Mouse (Mus musculus) liver, embryonic 16.5 days (tissue): ENCODE data around the gene Pnmt. TPM values are rescaled to one million over a fixed set of nuclear protein-coding genes. Genes with fewer than 3 reads are reported as not detected.

Experiments
- ATAC-seq: fragments of 200-750 bp; cut with Nextera tagmentation; 2 replicates; pipeline ENCODE4 v1.8.0; 2017; ENCODE audit warnings: low read depth, mild to moderate bottlenecking, moderate number of reproducible peaks, moderate library complexity
- H3K27ac ChIP-seq: fragments of 300-500 bp; sonication (generic); 2 replicates; pipeline ENCODE4 v1.5.1; 2014; ENCODE audit warnings: mild to moderate bottlenecking, low read length
- H3K27me3 ChIP-seq: fragments of 300-500 bp; sonication (generic); 2 replicates; pipeline ENCODE4 v1.6.1; 2014; ENCODE audit warnings: low read depth, low read length, mixed read lengths; ENCODE audit not compliant: control insufficient read depth, insufficient read depth
- H3K36me3 ChIP-seq: fragments of 300-500 bp; sonication (generic); 2 replicates; pipeline ENCODE4 v1.6.1; 2014; ENCODE audit warnings: mild to moderate bottlenecking; ENCODE audit not compliant: control insufficient read depth, insufficient read depth
- H3K4me1 ChIP-seq: fragments of 300-500 bp; sonication (generic); 2 replicates; pipeline ENCODE4 v1.6.1; 2014; ENCODE audit warnings: low read depth, low read length, mixed read lengths; ENCODE audit not compliant: control insufficient read depth
- H3K4me2 ChIP-seq: fragments of 300-500 bp; sonication (generic); 2 replicates; pipeline ENCODE4 v1.6.1; 2014; ENCODE audit warnings: low read depth, low read length, mixed read lengths
- H3K4me3 ChIP-seq: fragments of 300-500 bp; sonication (generic); 2 replicates; pipeline ENCODE4 v1.5.1; 2014; ENCODE audit warnings: low read depth, mild to moderate bottlenecking, low read length
- H3K9ac ChIP-seq: fragments of 300-500 bp; sonication (generic); 2 replicates; pipeline ENCODE4 v1.6.1; 2014; ENCODE audit warnings: low read depth, low read length
- H3K9me3 ChIP-seq: fragments of 300-500 bp; sonication (generic); replicated peaks from 2 replicates; pipeline ENCODE4 v1.6.1; 2016; ENCODE audit warnings: low read length; ENCODE audit not compliant: control insufficient read depth
- WGBS: fragments of 180-500 bp; shearing (Covaris S2); extraction: QIAGEN DNeasy Blood & Tissue Kit; methylation state at CpG from one replicate; pipeline ENCODE4 v1.1.7; 2014; ENCODE audit not compliant: insufficient replicate concordance; 5-methylcytosine and 5-hydroxymethylcytosine counted together
- polyA plus RNA-seq: library from polyadenylated mRNA; unstranded; fragments of >200 nt; fragmentation: Nextera tagmentation; extraction: Ambion mirVana; gene quantifications from 2 replicates; pipeline ENCODE4 v1.2.1, GENCODE M21; 2015

Pnmt gene
- polyA plus RNA-seq, 1 experiment from 2014 or later = 0.12 TPM

DNA sequence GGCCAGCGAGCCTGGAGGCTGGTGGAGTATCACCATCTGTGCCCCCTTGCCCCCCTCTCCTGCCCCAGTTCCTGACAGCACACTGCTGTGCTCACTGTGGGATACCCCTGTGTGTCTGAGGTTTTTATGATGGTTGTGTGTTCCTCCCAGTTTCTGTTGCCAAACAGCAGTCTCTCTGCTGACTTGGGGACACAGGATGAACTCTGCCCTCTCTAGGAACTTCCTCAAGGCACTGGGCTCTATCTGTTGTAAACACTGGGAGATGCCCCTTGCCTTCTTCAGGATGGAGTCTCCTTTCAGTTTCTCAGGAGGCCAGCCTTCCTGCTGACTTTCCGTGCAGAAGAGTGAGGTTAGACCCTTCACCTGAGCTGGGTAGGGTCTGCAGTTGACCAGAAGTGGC, 27.9 kb downstream of the Pnmt start:
- Histone ChIP-seq H3K9ac (no peak overlapping the region), H3K36me3 (no peaks in the 10 kb centered on the region), H3K9me3 (no peaks in the 10 kb centered on the region), H3K27me3 (peaks cover 50% of the 10 kb centered on the region), H3K4me1 (no peaks in the 10 kb centered on the region; the same call in 1 of the 2 replicates), H3K27ac (no peak overlapping the region), H3K4me2 (no peak overlapping the region), H3K4me3 (no peak overlapping the region)
- 38% methylated on average over 2 of the region's 2 CpGs for WGBS
- ATAC-seq = no peak

DNA sequence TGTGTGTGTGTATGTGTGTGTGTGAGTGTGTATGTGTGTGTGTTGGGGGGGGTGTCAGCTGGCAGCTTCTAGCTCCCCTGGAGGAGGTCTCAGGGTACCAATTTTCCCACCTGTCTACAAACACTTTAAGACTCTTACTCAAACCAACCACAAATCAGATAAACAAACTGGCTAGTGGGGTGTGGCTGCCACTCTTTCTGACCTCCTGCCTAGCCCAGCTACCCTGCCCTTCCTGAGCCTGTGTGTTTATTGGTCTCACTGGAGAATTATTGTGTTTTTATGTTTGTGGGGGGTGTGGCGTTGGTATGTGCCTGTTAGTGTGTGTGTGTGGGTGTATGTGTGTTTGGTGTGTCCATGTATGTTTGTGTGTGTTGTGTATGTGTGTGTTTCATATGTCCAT, 30.8 kb downstream of the Pnmt start:
- WGBS = 42% methylated on average over 1 of the region's 1 CpGs
- Histone ChIP-seq H3K27me3 (peaks cover 28% of the 10 kb centered on the region), H3K4me3 (no peak overlapping the region), H3K9ac (no peak overlapping the region), H3K9me3 (no peaks in the 10 kb centered on the region), H3K36me3 (no peaks in the 10 kb centered on the region), H3K4me2 (no peak overlapping the region), H3K4me1 (no peaks in the 10 kb centered on the region; the same call in 1 of the 2 replicates), H3K27ac (no peak overlapping the region)
- no peak for ATAC-seq

DNA sequence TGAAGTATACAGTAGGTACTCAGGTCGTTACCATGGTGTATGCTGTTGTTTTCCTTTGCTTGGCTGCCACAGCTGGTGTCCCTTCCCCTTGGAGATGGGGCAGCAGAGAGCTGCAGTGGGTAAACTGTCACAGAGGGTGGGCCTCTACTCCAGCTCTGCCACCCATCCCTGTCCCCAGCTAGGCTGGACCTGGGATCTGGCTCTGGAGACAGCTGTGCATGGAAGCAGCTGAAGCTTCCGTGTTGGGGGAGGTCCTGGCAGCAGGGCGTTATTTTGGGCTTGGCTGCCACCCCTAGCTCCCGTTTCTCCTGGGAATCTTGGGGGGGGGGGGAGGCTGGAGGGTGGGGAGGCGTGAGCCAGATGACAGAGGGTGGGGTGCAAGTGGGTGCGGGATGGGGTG, 32.0 kb downstream of the Pnmt start:
- Histone ChIP-seq H3K4me3 (no peak overlapping the region), H3K36me3 (no peaks in the 10 kb centered on the region), H3K27ac (no peak overlapping the region), H3K9me3 (no peaks in the 10 kb centered on the region), H3K27me3 (peaks cover 16% of the 10 kb centered on the region), H3K9ac (no peak overlapping the region), H3K4me1 (no peaks in the 10 kb centered on the region), H3K4me2 (no peak overlapping the region)
- 44% methylated on average over 6 of the region's 6 CpGs for WGBS
- no peak for ATAC-seq

DNA sequence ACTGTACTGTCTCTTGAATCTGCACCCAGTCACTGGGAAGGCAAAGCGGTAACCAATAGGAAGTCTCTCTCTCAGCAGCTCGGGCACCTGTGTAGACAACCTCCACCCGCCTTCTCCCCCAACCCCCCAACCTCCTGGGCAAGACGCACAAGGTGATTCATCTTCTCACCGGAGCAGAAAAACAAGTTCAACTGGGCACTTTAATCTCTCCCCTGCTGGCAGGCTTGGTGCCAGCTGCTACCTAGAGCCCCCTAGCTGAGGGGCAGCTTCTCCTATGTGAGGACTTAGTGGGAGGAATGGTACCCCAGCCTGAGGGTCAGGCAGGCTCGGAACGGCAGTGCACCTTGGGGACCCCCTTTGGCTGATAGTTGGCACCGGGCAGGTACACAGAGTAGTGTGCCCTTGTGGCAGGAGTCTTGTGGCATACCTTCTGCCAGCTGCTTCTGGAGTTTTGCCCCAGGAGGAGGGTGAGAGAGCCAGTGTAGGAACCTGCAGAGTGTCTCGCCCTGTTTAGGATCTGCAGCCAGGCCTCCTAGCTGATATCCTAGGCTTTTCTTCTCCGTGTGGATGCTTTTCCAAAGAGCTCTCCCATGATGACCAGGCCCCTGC, 32.8 kb downstream of the Pnmt start:
- ATAC-seq = no peak
- Histone ChIP-seq H3K27ac (no peak overlapping the region), H3K9ac (no peak overlapping the region)

DNA sequence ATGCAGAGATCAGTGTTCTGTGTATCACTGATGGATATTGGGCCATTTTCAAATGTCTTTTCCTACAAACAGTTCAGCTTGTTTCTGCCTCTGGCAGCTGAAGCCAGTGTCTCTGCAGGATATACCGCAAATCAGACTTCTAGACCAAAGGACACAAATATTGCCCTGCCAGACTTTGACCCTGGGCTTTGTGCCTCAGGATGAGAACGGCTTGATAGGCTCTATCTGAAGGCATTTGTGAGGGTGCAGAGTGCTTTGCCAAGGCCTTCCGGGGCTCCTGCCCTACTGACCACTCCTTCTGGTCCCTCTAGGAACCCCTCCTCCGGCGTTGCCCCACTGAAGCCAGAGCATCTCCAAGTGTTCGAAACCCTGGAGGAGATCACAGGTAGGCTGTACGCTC, 40.3 kb downstream of the Pnmt start:
- Histone ChIP-seq H3K36me3 (no peaks in the 10 kb centered on the region), H3K4me2 (no peak overlapping the region)
- ATAC-seq = no peak

More for the DNA sequence above, 32.8 kb downstream of the Pnmt start:
- H3K27me3 ChIP-seq = peaks cover 8% of the 10 kb centered on the region
- no peak overlapping the region for H3K4me3 ChIP-seq
- no peaks in the 10 kb centered on the region for H3K36me3 ChIP-seq
- no peak overlapping the region for H3K4me2 ChIP-seq
- no peaks in the 10 kb centered on the region for H3K4me1 ChIP-seq
- WGBS = 68% methylated on average over 10 of the region's 10 CpGs
- no peaks in the 10 kb centered on the region for H3K9me3 ChIP-seq

DNA sequence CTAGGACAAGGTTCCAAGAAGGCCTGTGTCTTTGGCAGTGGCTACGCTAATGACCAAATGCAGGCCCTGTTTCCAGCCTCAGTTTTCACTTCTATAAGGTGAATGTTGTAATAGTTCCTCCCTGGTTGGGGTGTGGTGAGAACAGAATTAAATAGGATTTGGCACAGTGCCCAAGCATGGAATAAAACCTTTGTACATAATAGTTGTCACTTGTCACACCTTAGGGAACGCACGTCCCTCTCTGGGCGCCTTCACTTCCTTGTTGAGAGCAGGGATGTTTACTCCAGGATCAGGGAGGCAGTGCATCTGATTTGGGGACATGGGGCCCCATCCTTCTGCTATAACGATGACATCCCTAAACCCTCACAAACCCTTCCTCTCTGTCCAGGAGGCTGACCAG, 42.2 kb downstream of the Pnmt start:
- H3K9me3 ChIP-seq = no peaks in the 10 kb centered on the region
- no peaks in the 10 kb centered on the region for H3K36me3 ChIP-seq
- no peak overlapping the region for H3K27ac ChIP-seq
- H3K4me3 ChIP-seq = no peak overlapping the region
- WGBS = 63% methylated on average over 5 of the region's 5 CpGs
- no peaks in the 10 kb centered on the region for H3K27me3 ChIP-seq
- ATAC-seq = no peak
- no peak overlapping the region for H3K9ac ChIP-seq
- no peak overlapping the region for H3K4me2 ChIP-seq
- no peaks in the 10 kb centered on the region for H3K4me1 ChIP-seq

More for the DNA sequence above, 40.3 kb downstream of the Pnmt start:
- H3K9me3 ChIP-seq = no peaks in the 10 kb centered on the region
- no peak overlapping the region for H3K27ac ChIP-seq
- H3K4me3 ChIP-seq = no peak overlapping the region
- H3K4me1 ChIP-seq = no peaks in the 10 kb centered on the region
- H3K9ac ChIP-seq = no peak overlapping the region
- 69% methylated on average over 7 of the region's 7 CpGs for WGBS
- H3K27me3 ChIP-seq = no peaks in the 10 kb centered on the region

DNA sequence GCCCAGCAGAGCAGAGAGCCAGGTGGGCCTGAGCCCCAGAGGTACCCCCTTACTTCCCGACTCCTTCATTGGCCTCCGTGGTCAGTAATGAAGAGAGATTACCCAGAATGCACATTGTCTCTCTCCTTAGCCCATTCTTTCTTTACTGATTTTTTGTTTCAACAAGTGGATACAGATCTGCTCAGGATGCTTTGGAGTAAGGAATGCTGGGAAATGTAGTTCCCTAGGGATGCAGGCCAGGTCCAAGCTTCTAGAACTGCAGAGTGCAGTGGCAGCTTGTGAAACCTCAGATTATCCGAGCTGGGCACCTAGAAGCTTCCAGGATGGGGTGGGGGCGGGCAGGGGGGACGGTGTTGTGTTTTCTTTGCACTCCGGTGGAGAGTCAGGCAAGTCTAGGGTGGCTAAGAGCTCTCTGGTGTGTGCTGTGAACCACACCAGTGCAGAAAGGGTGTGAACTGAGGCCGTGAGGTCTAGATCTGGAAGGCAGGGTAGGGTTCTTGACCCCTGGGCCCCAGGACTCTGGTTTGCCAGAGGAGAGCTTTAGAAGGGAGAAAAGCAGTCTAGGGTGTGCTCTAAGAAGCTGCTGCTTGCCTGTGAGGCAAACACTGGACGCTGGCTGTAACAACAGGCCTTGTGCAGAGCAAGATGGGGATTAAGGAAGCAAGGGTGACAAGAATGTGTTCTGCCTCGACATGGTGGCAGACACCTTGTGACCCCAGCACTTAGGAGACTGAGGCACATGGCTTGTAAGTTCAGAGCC, 45.7 kb downstream of the Pnmt start:
- H3K4me2 ChIP-seq = no peak overlapping the region
- no peak overlapping the region for H3K27ac ChIP-seq
- H3K4me1 ChIP-seq = no peaks in the 10 kb centered on the region
- no peak overlapping the region for H3K9ac ChIP-seq
- no peaks in the 10 kb centered on the region for H3K9me3 ChIP-seq
- no peaks in the 10 kb centered on the region for H3K27me3 ChIP-seq
- no peaks in the 10 kb centered on the region for H3K36me3 ChIP-seq
- no peak for ATAC-seq
- WGBS = 54% methylated on average over 9 of the region's 9 CpGs
- no peak overlapping the region for H3K4me3 ChIP-seq

DNA sequence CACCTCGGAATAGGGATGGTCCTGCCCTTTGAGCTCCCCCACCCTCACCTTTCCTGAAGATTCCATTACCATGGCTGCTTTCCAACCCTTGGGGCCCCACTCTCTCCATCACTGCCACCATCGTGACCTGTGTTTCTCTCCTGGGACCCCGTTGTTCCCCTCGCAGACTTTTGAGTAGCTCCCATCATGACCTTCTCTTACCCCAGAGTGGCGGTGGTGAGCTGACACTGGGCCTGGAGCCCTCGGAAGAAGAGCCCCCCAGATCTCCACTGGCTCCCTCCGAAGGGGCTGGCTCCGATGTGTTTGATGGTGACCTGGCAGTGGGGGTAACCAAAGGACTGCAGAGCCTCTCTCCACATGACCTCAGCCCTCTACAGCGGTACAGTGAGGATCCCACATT, 49.5 kb downstream of the Pnmt start:
- Histone ChIP-seq H3K27ac (no peak overlapping the region), H3K27me3 (no peaks in the 10 kb centered on the region), H3K9ac (no peak overlapping the region), H3K9me3 (no peaks in the 10 kb centered on the region), H3K4me2 (no peak overlapping the region), H3K4me3 (no peak overlapping the region), H3K4me1 (peaks cover 5% of the 10 kb centered on the region; the same call in 1 of the 2 replicates), H3K36me3 (no peaks in the 10 kb centered on the region)
- no peak for ATAC-seq
- 80% methylated on average over 9 of the region's 9 CpGs for WGBS

DNA sequence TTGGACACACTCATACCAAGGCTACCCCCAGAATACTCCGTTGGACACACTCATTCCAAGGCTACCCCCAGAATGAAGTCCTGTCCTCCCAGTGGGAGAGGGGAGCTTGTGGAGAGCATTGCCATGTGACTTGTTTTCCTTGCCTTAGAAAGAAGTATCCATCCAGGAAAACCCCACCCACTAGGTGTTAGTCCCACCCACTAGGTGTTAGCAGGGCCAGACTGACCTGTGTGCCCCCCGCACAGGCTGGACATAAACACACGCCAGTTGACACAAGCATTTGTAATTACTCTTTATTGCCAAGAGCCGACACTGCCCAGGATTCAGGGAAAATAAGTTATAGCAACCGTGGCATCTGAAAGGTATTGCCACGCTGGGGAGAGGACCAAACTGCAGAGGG, 51.2 kb downstream of the Pnmt start:
- Histone ChIP-seq H3K9me3 (no peaks in the 10 kb centered on the region), H3K27me3 (no peaks in the 10 kb centered on the region), H3K9ac (no peak overlapping the region), H3K4me1 (peaks cover 5% of the 10 kb centered on the region; the same call in 1 of the 2 replicates), H3K4me2 (no peak overlapping the region), H3K4me3 (no peak overlapping the region), H3K27ac (no peak overlapping the region), H3K36me3 (no peaks in the 10 kb centered on the region)
- WGBS = 73% methylated on average over 6 of the region's 6 CpGs
- ATAC-seq = no peak
